Mouse (Mus musculus) hindbrain, embryonic 16.5 days (tissue): ENCODE measurements around the gene Pglyrp4. TPM values are rescaled to one million over a fixed set of nuclear protein-coding genes. Genes with fewer than 3 reads are reported as not detected.
"Not testable (repeated sequence)": the region's sequence is repeated elsewhere in the genome, so short reads cannot be mapped to it uniquely, and the experiment has no call there.

Experiments used
- ATAC-seq: fragments of 200-750 bp; cut with Nextera tagmentation; 2 replicates; pipeline ENCODE4 v1.8.0; 2017; ENCODE audit warnings: moderate TSS enrichment, moderate library complexity
- H3K27ac ChIP-seq: fragments of 300-500 bp; sonication (generic); 2 replicates; pipeline ENCODE4 v1.5.1; 2014; ENCODE audit warnings: low read depth, mild to moderate bottlenecking, control low read depth, low read length, moderate library complexity
- H3K27me3 ChIP-seq: fragments of 300-500 bp; sonication (generic); replicated peaks from 2 replicates; pipeline ENCODE4 v1.6.1; 2014; ENCODE audit warnings: low read length; ENCODE audit not compliant: control insufficient read depth, insufficient read depth
- H3K36me3 ChIP-seq: fragments of 300-500 bp; sonication (generic); 2 replicates; pipeline ENCODE4 v1.6.1; 2014; ENCODE audit warnings: mild to moderate bottlenecking, low read length, moderate library complexity, mixed read lengths; ENCODE audit not compliant: control insufficient read depth, insufficient read depth
- H3K4me1 ChIP-seq: fragments of 300-500 bp; sonication (generic); 2 replicates; pipeline ENCODE4 v1.6.1; 2014; ENCODE audit warnings: low read depth, low read length; ENCODE audit not compliant: control insufficient read depth, insufficient read depth
- H3K4me2 ChIP-seq: fragments of 300-500 bp; sonication (generic); 2 replicates; pipeline ENCODE4 v1.6.1; 2014; ENCODE audit warnings: mild to moderate bottlenecking, low read length, control low read depth, moderate library complexity
- H3K4me3 ChIP-seq: fragments of 300-500 bp; sonication (generic); 2 replicates; pipeline ENCODE4 v1.5.1; 2014; ENCODE audit warnings: mild to moderate bottlenecking, low read length, control low read depth, moderate library complexity
- H3K9ac ChIP-seq: fragments of 300-500 bp; sonication (generic); 2 replicates; pipeline ENCODE4 v1.6.1; 2014; ENCODE audit warnings: low read depth, mild to moderate bottlenecking, control low read depth, low read length, moderate library complexity
- H3K9me3 ChIP-seq: fragments of 300-500 bp; sonication (generic); 2 replicates; pipeline ENCODE4 v1.6.1; 2014; ENCODE audit warnings: mild to moderate bottlenecking, low read length, moderate library complexity; ENCODE audit not compliant: control insufficient read depth
- WGBS: fragments of 180-500 bp; shearing (Covaris S2); extraction: QIAGEN DNeasy Blood & Tissue Kit; methylation state at CpG from one replicate; pipeline ENCODE4 v1.1.7; 2014; 5-methylcytosine and 5-hydroxymethylcytosine counted together
- polyA plus RNA-seq: library from polyadenylated mRNA; unstranded; fragments of >200 nt; fragmentation: Nextera tagmentation; extraction: Ambion mirVana; gene quantifications from 2 replicates; pipeline ENCODE4 v1.2.1, GENCODE M21; 2015

Pglyrp4 gene
- polyA plus RNA-seq, 1 experiment from 2014 or later = not detected

GRCm38 (mm10) chr3:90749658-90750057 lies 23.0 kb downstream of the Pglyrp4 start:
- ATAC-seq = no peak
- H3K27me3 ChIP-seq = no peaks in the 10 kb centered on the region
- no peaks in the 10 kb centered on the region for H3K36me3 ChIP-seq
- WGBS = 84% methylated on average over 1 of the region's 1 CpGs
- H3K4me1 ChIP-seq = no peaks in the 10 kb centered on the region
- no peaks in the 10 kb centered on the region for H3K9me3 ChIP-seq
- no peak overlapping the region for H3K9ac ChIP-seq
- H3K4me3 ChIP-seq = no peak overlapping the region
- H3K27ac ChIP-seq = no peak overlapping the region
- H3K4me2 ChIP-seq = no peak overlapping the region

DNA sequence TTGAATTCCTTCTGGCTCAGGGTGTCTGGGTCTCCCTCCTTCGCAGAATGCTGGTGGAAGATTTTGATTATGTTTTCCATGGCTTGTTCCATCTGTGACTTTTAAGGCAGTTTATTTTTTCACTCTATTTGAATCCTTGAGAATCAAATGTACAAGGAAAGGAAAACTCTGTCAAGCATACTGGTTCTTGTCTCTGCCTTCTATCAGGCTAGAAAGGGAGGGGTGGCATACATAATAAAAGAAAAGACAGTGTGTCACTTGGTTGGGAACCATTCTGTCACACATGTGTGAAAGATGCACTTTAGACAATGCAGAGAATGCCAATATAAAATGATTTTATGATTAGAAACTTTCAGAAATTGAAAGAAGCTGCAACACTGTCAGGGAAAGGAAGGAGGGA lies 51.1 kb downstream of the Pglyrp4 start, which contains the start of gene Gm5849:
Gene Gm5849 (minus strand): TSS at position 101 of the 400 bp plus-strand sequence.
- not testable (repeated sequence) for H3K9ac ChIP-seq, ATAC-seq, H3K27ac ChIP-seq, H3K4me1 ChIP-seq, H3K27me3 ChIP-seq, H3K4me3 ChIP-seq, H3K36me3 ChIP-seq, H3K9me3 ChIP-seq, H3K4me2 ChIP-seq
- WGBS = 86% methylated on average over 1 of the region's 1 CpGs

Other genes with a start within 250 kb of the Pglyrp4 start
- gene Snapin, start 235.9 kb upstream of the Pglyrp4 start, polyA plus RNA-seq = 96.8 and 98.1 TPM in 2 replicates
- 161 and 164 TPM in 2 replicates for gene Chtop, start 217.4 kb upstream of the Pglyrp4 start, polyA plus RNA-seq
- 26.1 and 40.5 TPM in 2 replicates for gene S100a1, start 212.5 kb upstream of the Pglyrp4 start, polyA plus RNA-seq
- gene S100a13, start 212.5 kb upstream of the Pglyrp4 start, polyA plus RNA-seq = 13.6 and 17.2 TPM in 2 replicates
- gene S100a14, start 200.1 kb upstream of the Pglyrp4 start, polyA plus RNA-seq = 0.19 TPM in 1 of 2 replicates, not detected in the other
- 50.5 and 60.8 TPM in 2 replicates for gene S100a16, start 189.7 kb upstream of the Pglyrp4 start, polyA plus RNA-seq
- 1.0 and 1.6 TPM in 2 replicates for gene S100a3, start 166.3 kb upstream of the Pglyrp4 start, polyA plus RNA-seq
- not detected in 2 replicates for gene S100a2, start 136.7 kb upstream of the Pglyrp4 start, polyA plus RNA-seq
- 0.51 TPM in 1 of 2 replicates, not detected in the other for gene Gm42674, start 125.0 kb upstream of the Pglyrp4 start, polyA plus RNA-seq
- gene S100a4, start 123.1 kb upstream of the Pglyrp4 start, polyA plus RNA-seq = 0.36 and 1.4 TPM in 2 replicates
- not detected in 2 replicates for gene S100a5, start 118.4 kb upstream of the Pglyrp4 start, polyA plus RNA-seq
- gene S100a6, start 114.0 kb upstream of the Pglyrp4 start, polyA plus RNA-seq = 31.7 and 32.1 TPM in 2 replicates
- gene S100a7a, start 72.9 kb upstream of the Pglyrp4 start, polyA plus RNA-seq = 0.20 and 0.24 TPM in 2 replicates
- gene S100a8, start 57.9 kb upstream of the Pglyrp4 start, polyA plus RNA-seq = 2.2 and 6.7 TPM in 2 replicates
- gene S100a9, start 31.2 kb upstream of the Pglyrp4 start, polyA plus RNA-seq = 3.1 and 5.5 TPM in 2 replicates
- gene Gm5849, start 51.0 kb downstream of the Pglyrp4 start, polyA plus RNA-seq = not detected in 2 replicates